Mouse (Mus musculus): ENCODE data around the gene Prdm2. TPM values are rescaled to one million over a fixed set of nuclear protein-coding genes. Genes with fewer than 3 reads are reported as not detected.

Prdm2 gene
- total and polyA plus RNA-seq, 3 experiments = 4.3 to 13.5 TPM; not detected in 1

DNA sequence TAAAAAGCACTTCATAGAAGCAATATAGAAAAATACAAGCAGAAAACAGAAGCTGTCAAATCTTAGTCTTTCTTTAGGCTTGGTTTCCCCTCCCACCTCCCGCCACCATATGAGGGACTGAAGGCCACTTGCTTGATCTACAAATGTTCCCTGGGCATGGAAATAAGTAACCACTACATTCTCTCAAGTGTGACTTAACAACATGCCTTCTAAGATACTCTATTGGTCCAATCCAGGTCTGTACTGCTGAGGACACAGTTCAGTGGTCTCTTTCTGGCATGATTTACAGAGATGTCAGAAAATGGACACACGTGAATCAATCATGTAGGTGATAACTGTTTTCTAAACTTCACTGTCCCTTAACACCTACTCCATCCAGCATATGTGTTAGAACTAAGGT lies 42.5 kb downstream of the Prdm2 start:
- Histone ChIP-seq H3K27me3 (ENCODE audit: control insufficient read depth in 1 of 2, insufficient read depth in 2 of 2, low read length in 2 of 2) (no peaks in the 10 kb centered on the region), H3K27ac (ENCODE audit: control insufficient read depth, low read depth, low read length) (no peak overlapping the region), H3K36me3 (ENCODE audit: control insufficient read depth in 1 of 2, insufficient read depth in 2 of 2, low read length in 2 of 2) (peaks cover 0 to 1% of the 10 kb centered on the region in 2 experiments; a peak in 2 of 4 replicates), H3K4me3 (ENCODE audit: control insufficient read depth in 1 of 2, insufficient read depth in 1 of 2, low read depth in 2 of 2, low read length in 2 of 2) (no peak overlapping the region), H3K9ac (ENCODE audit: control insufficient read depth, low read depth, low read length, poor library complexity, severe bottlenecking) (no peak overlapping the region), H3K9me3 (replicated peaks; ENCODE audit: insufficient read depth, low read length) (no peaks in the 10 kb centered on the region), H3K4me1 (ENCODE audit: control insufficient read depth in 1 of 2, insufficient read depth in 2 of 2, low read length in 2 of 2) (no peaks in the 10 kb centered on the region), H3K79me2 (ENCODE audit: control insufficient read depth, insufficient read depth, low read length, poor library complexity) (no peaks in the 10 kb centered on the region)
- TF ChIP-seq MAX (IDR thresholded peaks at IDR 0.05; ENCODE audit: low read length) = no peak
- no peak for TF ChIP-seq UBTF (IDR thresholded peaks at IDR 0.05; ENCODE audit: borderline replicate concordance, insufficient read depth, low read depth, low read length)
- no peak for TF ChIP-seq USF1 (IDR thresholded peaks at IDR 0.05; ENCODE audit: low read depth, low read length)
- TF ChIP-seq GABPA (IDR thresholded peaks at IDR 0.05; ENCODE audit: low read depth, low read length) = no peak
- no peak for TF ChIP-seq ZMIZ1 (IDR thresholded peaks at IDR 0.05; ENCODE audit: low read depth, low read length)
- TF ChIP-seq EP300 (IDR thresholded peaks at IDR 0.05; ENCODE audit: low read depth in 1 of 2, low read length in 2 of 2) = no peak
- TF ChIP-seq MAFK (IDR thresholded peaks at IDR 0.05; ENCODE audit: borderline replicate concordance, low read depth, low read length) = no peak
- TF ChIP-seq TBP (IDR thresholded peaks at IDR 0.05; ENCODE audit: low read depth, low read length) = no peak
- no peak for TF ChIP-seq TCF12 (IDR thresholded peaks at IDR 0.05; ENCODE audit: low read depth, low read length)
- TF ChIP-seq POLR2A (IDR thresholded peaks at IDR 0.05; ENCODE audit: control insufficient read depth in 1 of 2, insufficient read depth in 1 of 2, low read depth in 1 of 2, low read length in 2 of 2, poor library complexity in 1 of 2) = no peak
- no peak for TF ChIP-seq CTCF (IDR thresholded peaks at IDR 0.05 in 2 of 3, conservative IDR thresholded peaks at IDR 0.05 in 1 of 3; ENCODE audit: control insufficient read depth in 1 of 3, insufficient read depth in 1 of 3, low read depth in 2 of 3, low read length in 3 of 3, poor library complexity in 1 of 3, severe bottlenecking in 1 of 3)
- no peak for TF ChIP-seq TAL1 (IDR thresholded peaks at IDR 0.05; ENCODE audit: low read length)
- TF ChIP-seq POLR2AphosphoS5 (IDR thresholded peaks at IDR 0.05; ENCODE audit: borderline replicate concordance, low read depth, low read length) = no peak
- TF ChIP-seq ZKSCAN1 (IDR thresholded peaks at IDR 0.05; ENCODE audit: low read depth, low read length) = no peak
- no peak for TF ChIP-seq NELFE (IDR thresholded peaks at IDR 0.05; ENCODE audit: low read depth, low read length)
- TF ChIP-seq SMC3 (IDR thresholded peaks at IDR 0.05; ENCODE audit: low read depth, low read length) = no peak
- TF ChIP-seq NRF1 (IDR thresholded peaks at IDR 0.05; ENCODE audit: insufficient read depth, low read depth, low read length, poor library complexity, severe bottlenecking) = no peak
- TF ChIP-seq SIN3A (IDR thresholded peaks at IDR 0.05; ENCODE audit: low read length) = no peak
- DNase-seq (ENCODE audit: low read depth, low spot score) = no peak

DNA sequence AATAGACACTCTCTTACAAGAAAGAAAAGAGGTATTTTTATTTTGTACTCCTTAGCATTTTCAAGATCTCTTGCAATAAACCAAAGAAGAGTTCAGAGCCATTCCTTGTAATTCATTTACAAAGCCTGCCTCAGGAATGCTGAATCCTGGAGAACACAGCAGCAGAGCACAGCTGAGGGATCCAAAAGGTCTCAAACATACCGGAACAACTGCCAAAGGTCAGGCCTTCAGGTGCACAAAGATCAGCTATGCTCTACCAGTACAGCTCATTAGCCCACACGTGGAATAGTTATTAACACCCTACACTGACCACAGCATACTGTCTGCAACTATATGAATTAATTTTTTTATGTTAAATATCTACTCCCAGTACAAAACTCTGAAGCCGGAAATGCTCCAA lies 44.7 kb downstream of the Prdm2 start:
- H3K79me2 ChIP-seq (ENCODE audit: control insufficient read depth, insufficient read depth, low read length, poor library complexity) = no peaks in the 10 kb centered on the region
- no peaks in the 10 kb centered on the region for H3K27me3 ChIP-seq (ENCODE audit: control insufficient read depth in 1 of 2, insufficient read depth in 2 of 2, low read length in 2 of 2)
- H3K4me3 ChIP-seq (ENCODE audit: control insufficient read depth in 1 of 2, insufficient read depth in 1 of 2, low read depth in 2 of 2, low read length in 2 of 2) = no peak overlapping the region
- TF ChIP-seq ZKSCAN1 (IDR thresholded peaks at IDR 0.05; ENCODE audit: low read depth, low read length) (no peak), GABPA (IDR thresholded peaks at IDR 0.05; ENCODE audit: low read depth, low read length) (no peak), MYB (IDR thresholded peaks at IDR 0.05; ENCODE audit: low read depth, low read length) (no peak), BHLHE40 (IDR thresholded peaks at IDR 0.05; ENCODE audit: borderline replicate concordance, low read depth, low read length) (no peak), GATA1 (IDR thresholded peaks at IDR 0.05; ENCODE audit: low read depth, low read length) (no peak), E2F4 (IDR thresholded peaks at IDR 0.05; ENCODE audit: borderline replicate concordance, low read depth, low read length) (no peak), POLR2AphosphoS5 (IDR thresholded peaks at IDR 0.05; ENCODE audit: borderline replicate concordance, low read depth, low read length) (no peak), ELF1 (IDR thresholded peaks at IDR 0.05; ENCODE audit: low read depth, low read length) (no peak), TAL1 (IDR thresholded peaks at IDR 0.05; ENCODE audit: low read length) (no peak), CHD1 (IDR thresholded peaks at IDR 0.05; ENCODE audit: low read depth, low read length) (no peak), ZNF384 (IDR thresholded peaks at IDR 0.05; ENCODE audit: low read depth, low read length) (no peak), MAX (IDR thresholded peaks at IDR 0.05; ENCODE audit: low read length) (no peak), ZC3H11A (IDR thresholded peaks at IDR 0.05; ENCODE audit: low read depth, low read length) (no peak), TBP (IDR thresholded peaks at IDR 0.05; ENCODE audit: low read depth, low read length) (no peak)
- H3K4me1 ChIP-seq (ENCODE audit: control insufficient read depth in 1 of 2, insufficient read depth in 2 of 2, low read length in 2 of 2) = no peaks in the 10 kb centered on the region
- no peaks in the 10 kb centered on the region for H3K9me3 ChIP-seq (replicated peaks; ENCODE audit: insufficient read depth, low read length)
- no peaks in the 10 kb centered on the region; a peak in 2 of 4 replicates for H3K36me3 ChIP-seq (ENCODE audit: control insufficient read depth in 1 of 2, insufficient read depth in 2 of 2, low read length in 2 of 2)
- H3K27ac ChIP-seq (ENCODE audit: control insufficient read depth, low read depth, low read length) = no peak overlapping the region
- no peak overlapping the region for H3K9ac ChIP-seq (ENCODE audit: control insufficient read depth, low read depth, low read length, poor library complexity, severe bottlenecking)
- DNase-seq (ENCODE audit: low read depth, low spot score) = no peak

All from MEL (cell line).